Mouse (Mus musculus): ENCODE results near the gene Tmem53.

- TF ChIP-seq POLR2A (IDR thresholded peaks at IDR 0.05; ENCODE audit: low read depth, low read length) (no peak), CTCF (IDR thresholded peaks at IDR 0.05; ENCODE audit: borderline replicate concordance, insufficient read depth, low read length) (no peak)
Measured at GRCm38 (mm10) chr4:117297819-117298218, 46.1 kb downstream of the Tmem53 start.
